Mouse (Mus musculus) stomach, embryonic 16.5 days (tissue): ENCODE measurements around the gene P4hb. TPM values are rescaled to one million over a fixed set of nuclear protein-coding genes. Genes with fewer than 3 reads are reported as not detected.
A peak's percentile ranks its signal among the peaks of the same experiment; 100 is the strongest.
"Not testable (repeated sequence)": the region's sequence is repeated elsewhere in the genome, so short reads cannot be mapped to it uniquely, and the experiment has no call there.

Experiments used
- ATAC-seq: fragments of 200-750 bp; cut with Nextera tagmentation; 2 replicates; pipeline ENCODE4 v1.8.0; 2017; ENCODE audit warnings: moderate number of reproducible peaks, moderate TSS enrichment; ENCODE audit not compliant: insufficient read depth, low FRiP score
- H3K27ac ChIP-seq: fragments of 300-500 bp; sonication (generic); 2 replicates; pipeline ENCODE4 v1.5.1; 2014; ENCODE audit warnings: low read length
- H3K27me3 ChIP-seq: fragments of 300-500 bp; sonication (generic); 2 replicates; pipeline ENCODE4 v1.6.1; 2014; ENCODE audit warnings: low read length, control low read depth, mixed read lengths; ENCODE audit not compliant: control insufficient read depth, insufficient read depth
- H3K36me3 ChIP-seq: fragments of 300-500 bp; sonication (generic); 2 replicates; pipeline ENCODE4 v1.6.1; 2014; ENCODE audit warnings: low read length; ENCODE audit not compliant: control insufficient read depth, insufficient read depth
- H3K4me1 ChIP-seq: fragments of 300-500 bp; sonication (generic); 2 replicates; pipeline ENCODE4 v1.6.1; 2014; ENCODE audit warnings: low read length, control low read depth, mixed read lengths; ENCODE audit not compliant: control insufficient read depth, insufficient read depth
- H3K4me2 ChIP-seq: fragments of 300-500 bp; sonication (generic); 2 replicates; pipeline ENCODE4 v1.6.1; 2014; ENCODE audit warnings: low read depth, low read length, mixed read lengths
- H3K4me3 ChIP-seq: fragments of 300-500 bp; sonication (generic); replicated peaks from 2 replicates; pipeline ENCODE4 v1.5.1; 2014; ENCODE audit warnings: mild to moderate bottlenecking, low read length
- H3K9ac ChIP-seq: fragments of 300-500 bp; sonication (generic); 2 replicates; pipeline ENCODE4 v1.6.1; 2014; ENCODE audit warnings: low read length
- H3K9me3 ChIP-seq: fragments of 300-500 bp; sonication (generic); replicated peaks from 2 replicates; pipeline ENCODE4 v1.6.1; 2016; ENCODE audit warnings: low read length, control low read depth; ENCODE audit not compliant: control insufficient read depth
- WGBS: fragments of 180-500 bp; shearing (Covaris S2); extraction: QIAGEN DNeasy Blood & Tissue Kit; methylation state at CpG from one replicate; pipeline ENCODE4 v1.1.7; 2014; 5-methylcytosine and 5-hydroxymethylcytosine counted together
- polyA plus RNA-seq: library from polyadenylated mRNA; unstranded; fragments of >200 nt; fragmentation: Nextera tagmentation; extraction: Ambion mirVana; gene quantifications from 2 replicates; pipeline ENCODE4 v1.2.1, GENCODE M21; 2015

The P4hb gene
- polyA plus RNA-seq, 1 experiment from 2014 or later, result 1,026 TPM

GRCm38 (mm10) chr11:120565114-120565513 lies 7.9 kb downstream of the P4hb start:
- Histone ChIP-seq H3K4me3 (no peak overlapping the region), H3K27ac (no peak overlapping the region), H3K27me3 (no peaks in the 10 kb centered on the region), H3K9me3 (no peaks in the 10 kb centered on the region), H3K36me3 (peaks cover 45% of the 10 kb centered on the region), H3K9ac (no peak overlapping the region), H3K4me1 (no peaks in the 10 kb centered on the region), H3K4me2 (no peak overlapping the region)
- 85% methylated on average over 9 of the region's 9 CpGs for WGBS
- ATAC-seq, result no peak

GRCm38 (mm10) chr11:120562949-120563348 lies 10.1 kb downstream of the P4hb start:
- no peaks in the 10 kb centered on the region for H3K27me3 ChIP-seq
- H3K9me3 ChIP-seq, result no peaks in the 10 kb centered on the region
- WGBS, result 94% methylated on average over 13 of the region's 13 CpGs
- no peak overlapping the region for H3K27ac ChIP-seq
- H3K36me3 ChIP-seq, result peaks cover 52% of the 10 kb centered on the region
- ATAC-seq, result no peak
- no peak overlapping the region for H3K9ac ChIP-seq
- H3K4me1 ChIP-seq, result no peaks in the 10 kb centered on the region
- H3K4me2 ChIP-seq, result no peak overlapping the region
- no peak overlapping the region for H3K4me3 ChIP-seq

- no peak overlapping the region for H3K4me2 ChIP-seq
- no peak overlapping the region for H3K9ac ChIP-seq
- 89% methylated on average over 13 of the region's 13 CpGs for WGBS
- H3K9me3 ChIP-seq, result no peaks in the 10 kb centered on the region
- no peak overlapping the region for H3K27ac ChIP-seq
- no peaks in the 10 kb centered on the region for H3K4me1 ChIP-seq
- H3K4me3 ChIP-seq, result no peak overlapping the region
- H3K36me3 ChIP-seq, result peaks cover 40% of the 10 kb centered on the region
- H3K27me3 ChIP-seq, result no peaks in the 10 kb centered on the region
- ATAC-seq, result no peak
Observed at GRCm38 (mm10) chr11:120560952-120561728, 11.9 kb downstream of the P4hb start.

- ATAC-seq, H3K27ac ChIP-seq, H3K9me3 ChIP-seq, H3K4me3 ChIP-seq, H3K27me3 ChIP-seq, H3K4me2 ChIP-seq, H3K9ac ChIP-seq, H3K4me1 ChIP-seq: not testable (repeated sequence)
- peaks cover 40% of the 10 kb centered on the region for H3K36me3 ChIP-seq
- WGBS, result 86% methylated on average over 6 of the region's 6 CpGs
Observed at GRCm38 (mm10) chr11:120558843-120559242, 14.2 kb downstream of the P4hb start.

- Histone ChIP-seq H3K27ac (no peak overlapping the region), H3K36me3 (peaks cover 13% of the 10 kb centered on the region), H3K4me2 (no peak overlapping the region), H3K27me3 (no peaks in the 10 kb centered on the region), H3K9me3 (no peaks in the 10 kb centered on the region), H3K9ac (no peak overlapping the region), H3K4me3 (no peak overlapping the region), H3K4me1 (peaks cover 2% of the 10 kb centered on the region; the same call in 1 of the 2 replicates)
- WGBS, result 83% methylated on average over 2 of the region's 2 CpGs
- no peak for ATAC-seq
Observed at GRCm38 (mm10) chr11:120555260-120555659, 17.8 kb downstream of the P4hb start.

- H3K4me1 ChIP-seq, result peaks cover 6% of the 10 kb centered on the region
- H3K9me3 ChIP-seq, result no peaks in the 10 kb centered on the region
- no peak for ATAC-seq
- no peaks in the 10 kb centered on the region for H3K27me3 ChIP-seq
- no peak overlapping the region for H3K4me2 ChIP-seq
- no peak overlapping the region for H3K27ac ChIP-seq
- no peak overlapping the region for H3K4me3 ChIP-seq
- H3K36me3 ChIP-seq, result peaks cover 8% of the 10 kb centered on the region
- H3K9ac ChIP-seq, result no peak overlapping the region
- 75% methylated on average over 7 of the region's 7 CpGs for WGBS
Observed at GRCm38 (mm10) chr11:120554834-120555233, 18.2 kb downstream of the P4hb start.

- H3K27ac ChIP-seq, result no peak overlapping the region
- no peak overlapping the region for H3K4me2 ChIP-seq
- H3K9me3 ChIP-seq, result no peaks in the 10 kb centered on the region
- no peak for ATAC-seq
- H3K4me1 ChIP-seq, result peaks cover 16% of the 10 kb centered on the region
- H3K4me3 ChIP-seq, result no peak overlapping the region
- 67% methylated on average over 5 of the region's 5 CpGs for WGBS
- H3K27me3 ChIP-seq, result no peaks in the 10 kb centered on the region
- no peak overlapping the region for H3K9ac ChIP-seq
- no peaks in the 10 kb centered on the region for H3K36me3 ChIP-seq
Observed at GRCm38 (mm10) chr11:120552736-120553135, 20.3 kb downstream of the P4hb start.

- Histone ChIP-seq H3K4me3 (peak within 1 kb of the TSS; percentile 96), H3K36me3 (no peaks in the 10 kb centered on the region), H3K4me2 (peak within 1 kb of the TSS; percentile 96), H3K27me3 (no peaks in the 10 kb centered on the region), H3K27ac (no peak within 1 kb of the TSS), H3K4me1 (peaks cover 18% of the 10 kb centered on the region), H3K9me3 (no peaks in the 10 kb centered on the region), H3K9ac (peak within 1 kb of the TSS; percentile 99)
- WGBS, result 92% methylated on average over 28 of the region's 28 CpGs
- no peak for ATAC-seq
Observed at GRCm38 (mm10) chr11:120550810-120551440, 22.1 kb downstream of the P4hb start, which contains the start of gene Ppp1r27. Gene Ppp1r27 (minus strand): TSS chr11:120551132.

- peaks cover 18% of the 10 kb centered on the region for H3K4me1 ChIP-seq
- peak overlapping the region; percentile 98 for H3K27ac ChIP-seq
- no peaks in the 10 kb centered on the region for H3K36me3 ChIP-seq
- ATAC-seq, result no peak
- 62% methylated on average over 11 of the region's 11 CpGs for WGBS
- peak overlapping the region; percentile 96 for H3K4me3 ChIP-seq
- peak overlapping the region; percentile 96 for H3K4me2 ChIP-seq
- no peaks in the 10 kb centered on the region for H3K27me3 ChIP-seq
- H3K9me3 ChIP-seq, result no peaks in the 10 kb centered on the region
- H3K9ac ChIP-seq, result peak overlapping the region; percentile 99
Observed at GRCm38 (mm10) chr11:120549986-120550809, 22.9 kb downstream of the P4hb start.
